Mouse (Mus musculus) CH12.LX (cell line): ENCODE measurements around the gene Osbpl5. TPM values are rescaled to one million over a fixed set of nuclear protein-coding genes. Genes with fewer than 3 reads are reported as not detected.
A peak's percentile ranks its signal among the peaks of the same experiment; 100 is the strongest.

Experiments used
- DNase-seq: peaks from one replicate; pipeline ENCODE4 v3.0.0-alpha.2; 2013; ENCODE audit errors: extremely low read depth
- H3K27ac ChIP-seq: 2 replicates; pipeline ENCODE4 v1.5.1; 2012; ENCODE audit warnings: low read depth, mild to moderate bottlenecking, control low read depth, moderate library complexity; ENCODE audit not compliant: insufficient read depth
- H3K27me3 ChIP-seq: replicated peaks from 2 replicates; pipeline ENCODE3; 2012; ENCODE audit warnings: inconsistent platforms
- H3K36me3 ChIP-seq, 2 experiments: replicated peaks in 1 of 2; 2 replicates each; pipeline versions ENCODE3 to v1.6.1; 2012; ENCODE audit warnings: inconsistent platforms in 1 of 2, low read length in 1 of 2, mild to moderate bottlenecking in 1 of 2, mixed read lengths in 1 of 2, moderate library complexity in 1 of 2; ENCODE audit not compliant: control insufficient read depth in 1 of 2, insufficient read depth in 1 of 2
- H3K4me1 ChIP-seq, 2 experiments: 2 replicates each; pipeline ENCODE4 v1.6.1; 2012; ENCODE audit warnings: inconsistent platforms in 1 of 2, moderate library complexity in 1 of 2; ENCODE audit not compliant: insufficient read depth in 2 of 2, control insufficient read depth in 1 of 2
- H3K4me2 ChIP-seq: 2 replicates; pipeline ENCODE4 v1.6.1; 2012; ENCODE audit warnings: low read depth, mild to moderate bottlenecking, control low read depth; ENCODE audit not compliant: poor library complexity, insufficient read depth, severe bottlenecking
- H3K4me3 ChIP-seq, 3 experiments: fragments of 150-350 bp in 1 of 3; sonication (generic) in 1 of 3; replicated peaks in 1 of 3; 2 replicates each; pipeline versions ENCODE3 to v1.5.1; 2011 to 2012; ENCODE audit warnings: low read depth in 2 of 3, low read length in 2 of 3, mild to moderate bottlenecking in 2 of 3, moderate library complexity in 2 of 3, control low read depth in 1 of 3, improper control_type of control experiment in 1 of 3, inconsistent platforms in 1 of 3, mixed read lengths in 1 of 3; ENCODE audit not compliant: poor library complexity in 1 of 3
- H3K79me2 ChIP-seq: replicated peaks from 2 replicates; pipeline ENCODE4 v1.6.1; 2012; ENCODE audit warnings: mild to moderate bottlenecking, moderate library complexity; ENCODE audit not compliant: control insufficient read depth, poor library complexity, insufficient read depth, severe bottlenecking; ENCODE audit errors: extremely low read depth
- H3K9ac ChIP-seq: 2 replicates; pipeline ENCODE4 v1.6.1; 2012; ENCODE audit warnings: low read depth, mild to moderate bottlenecking, control low read depth, moderate library complexity; ENCODE audit not compliant: insufficient read depth
- H3K9me3 ChIP-seq: replicated peaks from 2 replicates; pipeline ENCODE3; 2012; ENCODE audit warnings: low read length, inconsistent platforms, mixed read lengths
- BHLHE40 ChIP-seq: IDR thresholded peaks from 2 replicates; pipeline ENCODE4 v1.6.1; 2011; ENCODE audit warnings: mild to moderate bottlenecking, low read depth, low read length, improper control_type of control experiment
- CHD1 ChIP-seq: IDR thresholded peaks from 2 replicates; pipeline ENCODE4 v1.6.1; 2012; ENCODE audit warnings: low read depth, low read length, improper control_type of control experiment, inconsistent platforms
- CTCF ChIP-seq, 2 experiments: IDR thresholded peaks in 1 of 2; conservative IDR thresholded peaks in 1 of 2; 2 replicates each; pipeline ENCODE4 v1.5.1; 2011 to 2012; ENCODE audit warnings: low read depth in 2 of 2, low read length in 2 of 2, improper control_type of control experiment in 1 of 2, inconsistent platforms in 1 of 2, mild to moderate bottlenecking in 1 of 2, moderate library complexity in 1 of 2
- E2F4 ChIP-seq: IDR thresholded peaks from 2 replicates; pipeline ENCODE4 v1.6.1; 2011; ENCODE audit warnings: low read depth, low read length, improper control_type of control experiment; ENCODE audit not compliant: insufficient replicate concordance
- EP300 ChIP-seq: IDR thresholded peaks from 2 replicates; pipeline ENCODE4 v1.6.1; 2011; ENCODE audit warnings: low read length, improper control_type of control experiment
- IRF4 ChIP-seq: IDR thresholded peaks from 2 replicates; pipeline ENCODE4 v1.6.1; 2014; ENCODE audit warnings: low read depth, mild to moderate bottlenecking, inconsistent platforms, low read length, improper control_type of control experiment
- JUND ChIP-seq: conservative IDR thresholded peaks from 2 replicates; pipeline ENCODE4 v1.6.1; 2011; ENCODE audit warnings: low read depth, low read length, improper control_type of control experiment
- MAZ ChIP-seq: IDR thresholded peaks from 2 replicates; pipeline ENCODE4 v1.6.1; 2012; ENCODE audit warnings: low read depth, mild to moderate bottlenecking, inconsistent platforms, low read length, improper control_type of control experiment, moderate library complexity
- MEF2A ChIP-seq: IDR thresholded peaks from 2 replicates; pipeline ENCODE4 v1.6.1; 2014; ENCODE audit warnings: low read depth, mild to moderate bottlenecking, inconsistent platforms, low read length, improper control_type of control experiment, borderline replicate concordance
- POLR2A ChIP-seq: IDR thresholded peaks from 2 replicates; pipeline ENCODE4 v1.6.1; 2011; ENCODE audit warnings: low read depth, mild to moderate bottlenecking, improper control_type of control experiment, low read length
- TCF12 ChIP-seq: IDR thresholded peaks from 2 replicates; pipeline ENCODE4 v1.6.1; 2014; ENCODE audit warnings: low read depth, mild to moderate bottlenecking, inconsistent platforms, low read length, improper control_type of control experiment
- ZKSCAN1 ChIP-seq: IDR thresholded peaks from 2 replicates; pipeline ENCODE4 v1.6.1; 2012; ENCODE audit warnings: low read depth, inconsistent platforms, low read length, improper control_type of control experiment, borderline replicate concordance
- ZMIZ1 ChIP-seq: IDR thresholded peaks from 2 replicates; pipeline ENCODE4 v1.6.1; 2012; ENCODE audit warnings: low read depth, mild to moderate bottlenecking, inconsistent platforms, low read length, improper control_type of control experiment
- dilution Hi-C: fragments of 300-500 bp; cut with MboI; formaldehyde crosslinking; loops from 2 replicates; pipeline ENCODE4 v1.14.3; 2020; ENCODE audit warnings: low sequenced_read_pairs; ENCODE audit not compliant: extremely low pct_unique_long_range_greater_than_20kb, extremely low pct_ligation_motif_present
- in situ Hi-C: fragments of 300-500 bp; cut with MboI; formaldehyde crosslinking; loops from 3 replicates; pipeline ENCODE4 v1.14.3; 2019; ENCODE audit warnings: low sequenced_read_pairs, low pct_ligation_motif_present, low pct_unique_long_range_greater_than_20kb, mixed read lengths
- polyA plus RNA-seq: library from polyadenylated mRNA; unstranded; fragments of >175 nt; gene quantifications from 2 replicates; pipeline ENCODE4 v1.2.1, GENCODE M21; 2012; ENCODE audit warnings: low read depth; ENCODE audit not compliant: insufficient read length
- total RNA-seq, 2 experiments: library from RNA; depleted of rRNA; stranded (reverse); fragments of 300-350 nt in 1 of 2; fragments of >200 nt in 1 of 2; gene quantifications; 2 replicates each; pipeline ENCODE4 v1.2.3; 2012 to 2014

The Osbpl5 gene
- total and polyA plus RNA-seq, 3 experiments: 1.1 to 2.2 (median 1.7) TPM

DNA sequence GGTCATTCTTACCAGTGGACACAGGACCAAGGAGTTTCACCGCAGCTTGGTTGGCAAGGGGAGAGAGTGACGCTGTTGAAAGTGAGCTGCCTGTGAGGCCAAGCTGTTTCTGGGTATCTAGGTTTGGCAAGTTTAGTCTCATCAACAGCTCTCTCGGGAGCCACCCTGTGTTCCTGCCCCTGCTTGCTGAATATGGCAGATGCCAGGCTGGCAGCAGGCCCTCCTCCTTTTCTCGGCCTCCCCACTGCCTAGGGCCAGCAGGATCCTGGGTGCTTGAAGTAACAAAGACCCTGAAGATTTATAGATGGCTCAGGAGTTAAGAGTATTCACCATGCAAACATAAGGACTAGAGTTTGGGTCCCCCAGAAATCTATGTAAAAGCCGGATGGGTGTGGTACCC is 34.1 kb downstream of the Osbpl5 start:
- Histone ChIP-seq H3K4me3 (no peak overlapping the region), H3K4me1 (peaks cover 0 to 2% of the 10 kb centered on the region in 2 experiments; a peak in 1 of 4 replicates), H3K9ac (no peak overlapping the region), H3K79me2 (no peaks in the 10 kb centered on the region), H3K36me3 (no peaks in the 10 kb centered on the region), H3K27me3 (peaks cover 89% of the 10 kb centered on the region), H3K4me2 (no peak overlapping the region), H3K9me3 (no peaks in the 10 kb centered on the region), H3K27ac (no peak overlapping the region)
- dilution Hi-C loops: no loop called here
- in situ Hi-C loops: no loop called here
- DNase-seq: no peak
- TF ChIP-seq BHLHE40: no peak
- TF ChIP-seq MAZ: no peak

DNA sequence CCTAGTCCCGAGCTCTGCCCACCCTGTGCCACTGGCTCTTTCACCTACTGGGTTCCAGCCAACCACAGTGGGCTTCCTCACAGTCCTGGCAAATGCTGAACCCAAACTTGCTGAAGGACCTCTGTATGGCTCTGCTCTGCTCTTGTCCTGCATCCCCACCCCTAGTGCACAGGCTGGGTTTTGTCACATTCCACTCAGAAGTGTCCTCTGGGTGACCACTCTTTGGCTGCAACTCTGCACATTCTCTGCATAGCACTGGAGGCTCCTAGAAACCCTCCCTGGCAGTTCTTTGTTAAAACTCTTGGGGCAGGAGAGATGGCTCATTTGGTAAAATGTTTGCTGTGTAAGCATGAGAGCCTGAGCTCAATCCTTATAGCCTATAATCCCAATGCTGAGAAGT is 39.0 kb downstream of the Osbpl5 start:
- peaks cover 71% of the 10 kb centered on the region for H3K27me3 ChIP-seq
- no peaks in the 10 kb centered on the region for H3K9me3 ChIP-seq
- no peak overlapping the region for H3K4me3 ChIP-seq
- H3K36me3 ChIP-seq: no peaks in the 10 kb centered on the region
- in situ Hi-C loops: no loop called here
- H3K9ac ChIP-seq: no peak overlapping the region
- TF ChIP-seq CTCF (conservative IDR thresholded peaks at IDR 0.05 in 1 of 2, IDR thresholded peaks at IDR 0.05 in 1 of 2; ENCODE audit: low read depth in 2 of 2, low read length in 2 of 2) (no peak), IRF4 (no peak), CHD1 (no peak), ZMIZ1 (no peak), POLR2A (no peak), JUND (no peak), ZKSCAN1 (no peak), MEF2A (no peak), TCF12 (no peak), E2F4 (no peak)
- H3K4me1 ChIP-seq: peaks cover 6 to 12% of the 10 kb centered on the region in 2 experiments; a peak in 3 of 4 replicates
- no peaks in the 10 kb centered on the region for H3K79me2 ChIP-seq
- no peak overlapping the region for H3K4me2 ChIP-seq
- no peak overlapping the region for H3K27ac ChIP-seq
- dilution Hi-C loops: no loop called here
- DNase-seq: no peak

DNA sequence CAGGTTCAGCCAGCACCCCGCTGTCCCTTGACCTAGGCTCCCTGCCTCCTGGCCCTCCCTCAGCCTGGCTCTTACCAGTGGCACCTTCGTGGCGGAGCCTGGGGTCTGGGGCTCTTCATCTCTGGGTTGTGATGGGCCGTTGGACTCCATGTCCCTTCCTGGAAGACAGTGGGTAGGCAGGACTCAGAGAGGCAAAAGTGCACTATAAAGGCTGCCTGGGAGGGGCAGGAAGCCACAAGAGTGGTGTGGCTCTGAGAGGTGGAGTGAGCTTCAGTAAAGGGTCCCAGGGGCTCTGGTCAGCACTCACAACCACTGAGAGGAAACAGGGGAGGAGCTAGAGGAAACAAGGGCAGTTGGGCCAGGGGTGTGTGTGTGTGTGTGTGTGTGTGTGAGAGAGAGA is 43.4 kb downstream of the Osbpl5 start:
- Histone ChIP-seq H3K9ac (peak overlapping the region; percentile 10; the same call in 1 of the 2 replicates), H3K27me3 (peaks cover 36% of the 10 kb centered on the region), H3K4me2 (peak overlapping the region; percentile 69), H3K4me1 (peaks cover 18 to 31% of the 10 kb centered on the region in 2 experiments), H3K4me3 (peak overlapping the region; percentile 20 to 53 (median 35)), H3K9me3 (no peaks in the 10 kb centered on the region), H3K27ac (peak overlapping the region; percentile 22), H3K36me3 (peaks cover 0 to 10% of the 10 kb centered on the region in 2 experiments), H3K79me2 (no peaks in the 10 kb centered on the region)
- peak; percentile 33; the same call in 1 of the 2 replicates for TF ChIP-seq IRF4
- TF ChIP-seq EP300: 0 out of 2 replicates have a peak, but pooled peaks have one; percentile 10
- TF ChIP-seq CHD1: no peak
- peak; percentile 17; the same call in 1 of the 2 replicates for TF ChIP-seq BHLHE40
- in situ Hi-C loops (no loop called here), dilution Hi-C loops (no loop called here)
- peak; percentile 28 for DNase-seq
